Mouse (Mus musculus): ENCODE results near the gene Pou3f3.

- TF ChIP-seq CTCF (IDR thresholded peaks at IDR 0.05; ENCODE audit: borderline replicate concordance, insufficient read depth, low read depth, low read length) (no peak), POLR2A (IDR thresholded peaks at IDR 0.05; ENCODE audit: borderline replicate concordance, insufficient read depth, low read length) (no peak)
Measured at GRCm38 (mm10) chr1:42681762-42682161, 13.8 kb upstream of the Pou3f3 start.
